Mouse (Mus musculus): ENCODE data around the gene Rad1.
"Not testable (repeated sequence)": the region's sequence is repeated elsewhere in the genome, so short reads cannot be mapped to it uniquely, and the experiment has no call there.

The Rad1 gene

DNA sequence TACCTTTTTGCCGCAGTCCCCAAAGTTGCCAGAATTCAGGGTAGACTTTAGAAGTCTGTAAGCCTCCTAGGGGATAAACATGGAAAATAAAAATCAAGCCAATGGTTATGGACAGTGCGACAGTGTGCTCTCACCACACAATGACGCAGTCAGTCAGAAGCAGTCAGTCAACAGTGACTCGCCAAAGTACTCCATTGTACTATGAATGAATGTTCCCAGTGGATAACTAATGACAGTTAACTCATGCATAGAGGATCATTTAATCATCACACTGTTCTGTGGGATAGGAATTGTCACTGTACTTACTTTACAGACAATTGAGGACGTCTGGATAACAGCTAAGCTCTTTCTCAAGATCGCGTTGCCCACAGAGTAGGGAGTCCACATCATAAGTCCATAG, 29.3 kb downstream of the Rad1 start:
- no peak for DNase-seq (ENCODE audit: low spot score)

DNA sequence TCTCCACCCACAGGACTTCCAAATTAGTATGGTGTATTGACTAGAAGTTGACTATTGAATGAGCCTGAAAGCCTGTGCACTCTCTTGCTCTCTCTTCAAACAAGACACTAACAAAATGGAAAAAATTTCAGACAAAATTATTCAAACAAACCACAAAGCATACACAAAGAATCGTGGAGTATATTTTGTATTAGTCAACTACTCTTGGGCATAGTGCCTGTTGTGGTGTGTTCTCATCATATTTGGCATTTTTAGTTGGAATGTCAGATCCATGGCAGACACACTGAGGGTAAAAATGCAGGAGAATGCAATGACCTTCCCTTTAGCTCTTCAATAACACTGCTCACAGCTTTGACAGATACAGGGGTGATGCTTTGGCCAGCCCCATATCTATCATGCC, 40.1 kb downstream of the Rad1 start:
- DNase-seq (ENCODE audit: low spot score) = no peak

DNA sequence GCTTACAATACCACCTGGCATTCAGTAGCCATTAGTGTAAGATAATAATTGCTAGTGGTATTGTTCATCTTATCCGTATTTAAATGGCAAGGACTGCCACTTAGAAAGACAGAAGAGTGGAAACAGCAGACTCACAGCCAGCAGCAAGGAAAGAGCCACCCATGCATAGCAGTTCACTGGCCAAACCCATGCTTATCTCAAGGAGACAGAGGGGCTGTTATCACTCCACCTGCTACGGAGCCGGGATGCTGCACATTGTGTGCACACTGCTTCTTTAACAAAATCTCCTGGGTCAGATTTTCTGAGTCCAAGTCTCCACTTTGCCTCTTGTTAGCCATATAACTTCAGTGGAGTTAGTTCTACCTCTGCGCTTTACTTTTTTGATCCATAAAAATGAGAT, 45.5 kb downstream of the Rad1 start:
- DNase-seq (ENCODE audit: low spot score) = no peak

DNA sequence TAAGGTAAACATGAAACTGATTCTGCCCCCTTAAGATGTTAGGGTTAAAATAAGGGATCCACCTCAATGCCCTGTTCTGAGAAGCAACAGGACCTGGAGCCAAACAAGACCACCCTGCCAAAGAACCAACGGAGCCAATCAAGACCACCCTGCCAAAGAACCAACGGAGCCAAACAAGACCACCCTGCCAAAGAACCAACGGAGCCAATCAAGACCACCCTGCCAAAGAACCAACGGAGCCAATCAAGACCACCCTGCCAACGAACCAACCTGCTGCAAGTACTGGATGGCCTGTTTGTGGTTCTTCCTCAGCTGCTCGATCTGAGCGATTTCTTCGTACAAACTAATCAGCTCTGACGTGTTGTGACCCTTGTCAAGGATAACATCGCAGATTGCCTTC, 47.5 kb downstream of the Rad1 start:
- DNase-seq (ENCODE audit: low spot score) = not testable (repeated sequence)

DNA sequence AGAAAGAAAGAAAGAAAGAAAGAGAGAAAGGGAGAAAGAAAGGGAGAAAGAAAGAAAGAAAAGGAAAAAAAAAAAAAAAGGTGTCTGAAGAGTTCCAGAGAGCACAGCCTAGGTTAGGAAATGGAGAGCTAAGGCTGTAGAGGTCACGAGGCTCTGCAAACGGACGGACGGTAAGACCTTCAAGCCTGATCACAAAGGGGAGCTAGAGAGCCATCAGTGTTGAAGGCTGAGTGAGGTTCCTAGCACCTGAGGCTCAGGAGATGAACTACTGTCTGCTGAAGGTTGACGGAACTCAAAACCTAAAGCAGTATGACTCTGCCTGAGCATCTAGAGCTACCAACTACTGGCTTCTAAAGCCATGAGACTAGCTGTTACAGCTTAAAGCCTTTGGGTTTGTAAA, 48.8 kb downstream of the Rad1 start:
- no peak for DNase-seq (ENCODE audit: low spot score)

DNA sequence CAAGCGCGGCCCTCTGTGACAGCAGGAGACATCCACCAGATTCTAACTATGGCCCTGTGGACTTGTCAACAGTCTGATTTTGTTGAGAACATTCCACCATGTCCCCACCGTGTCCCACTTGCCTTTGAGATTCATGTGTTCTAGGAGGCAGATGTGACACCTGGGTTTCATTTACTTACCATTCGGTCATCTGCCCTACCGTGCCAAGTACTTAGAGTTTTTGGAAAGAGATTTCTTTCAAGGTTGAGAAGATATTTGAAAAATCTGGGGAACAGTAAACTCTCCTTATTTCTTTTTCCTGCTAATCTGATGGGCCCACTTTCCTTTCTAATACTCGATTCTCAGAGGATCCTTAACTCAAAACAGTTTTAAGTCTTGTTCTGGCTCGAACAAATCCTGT, 50.2 kb downstream of the Rad1 start:
- DNase-seq (ENCODE audit: low spot score) = no peak

DNA sequence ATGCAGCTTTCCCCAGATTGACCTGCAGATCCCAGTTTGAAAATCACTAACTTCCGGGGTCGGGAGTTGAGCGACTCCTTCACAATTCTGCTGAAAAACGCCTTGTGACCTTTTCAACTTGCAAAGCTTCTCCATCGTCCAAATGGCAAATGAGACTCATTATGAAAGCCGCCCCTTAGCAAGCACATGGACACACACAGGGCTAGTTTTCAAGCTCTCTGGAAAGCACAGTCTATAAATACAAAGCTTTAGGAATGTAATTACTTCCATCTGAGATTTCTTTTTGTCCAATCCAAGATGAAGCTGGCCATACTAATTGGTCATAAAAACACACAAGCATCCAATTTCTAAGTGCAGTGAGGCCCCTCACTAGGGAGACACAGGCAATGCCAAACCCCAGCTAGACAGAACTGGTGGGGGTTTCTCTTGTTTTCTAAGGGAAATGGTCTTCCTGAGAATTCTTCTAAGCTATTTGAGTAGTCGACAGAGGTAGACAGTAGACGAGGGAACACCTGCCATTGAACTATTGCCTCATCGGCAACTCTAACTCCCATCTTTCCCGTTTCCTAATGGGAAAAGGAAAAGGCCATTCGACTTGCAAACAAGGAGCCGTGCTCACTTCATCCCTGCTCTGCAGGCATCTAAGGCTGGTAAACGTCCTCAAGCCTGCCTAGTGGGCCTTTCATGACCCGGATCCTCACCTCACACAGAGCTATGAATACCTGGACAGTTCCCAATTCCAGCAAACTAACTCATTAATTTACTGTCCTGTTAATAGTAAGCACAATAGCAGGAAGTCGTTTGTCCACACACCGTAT, 54.7 kb downstream of the Rad1 start:
- DNase-seq (ENCODE audit: low spot score) = no peak

Measured in embryo, embryonic 10 days (tissue).